ENCODE assay signal across 9 mouse cellular contexts in genomic region chr3:92998691-92999090, GRCm38 (mm10). TPM values are rescaled to one million over a fixed set of nuclear protein-coding genes. Genes with fewer than 3 reads are reported as not detected.
DNase-seq lines count a peak whose midpoint lies in the region; ATAC-seq and TF ChIP-seq lines count a peak whose summit lies in the region.
"Had no signal": no experiment of that assay in that cellular context is flagged by ENCODE, and none has a peak within 500 bp of the region (broad histone marks: within the 10 kb centered on the region; RNA-seq: fewer than 3 reads in every experiment).

No protein-coding gene starts in this region.

- no peaks in the 10 kb centered on the region for H3K4me1 ChIP-seq in midbrain, embryonic 13.5 days (replicated peaks)
- no peaks in the 10 kb centered on the region for H3K4me1 ChIP-seq in stomach, embryonic 16.5 days (ENCODE audit: control insufficient read depth, insufficient read depth, low read length)
- H3K4me1 ChIP-seq: liver, embryonic 13.5 days had no signal

- intact Hi-C loops in gastrocnemius, adult 2 months (cut with DNase I): no loop called here
- intact Hi-C loops in left cerebral cortex, postnatal 36 days (cut with DNase I): loop anchor here (5.0 to 10.0 kb wide), 3 partner anchors 91 to 846 kb away; partner anchors contain the start of gene Lce1g

- no peaks in the 10 kb centered on the region for H3K9me3 ChIP-seq in midbrain, embryonic 13.5 days
- no peaks in the 10 kb centered on the region for H3K9me3 ChIP-seq in stomach, embryonic 16.5 days (replicated peaks; ENCODE audit: control insufficient read depth, low read length)
- H3K9me3 ChIP-seq: liver, embryonic 13.5 days had no signal

- no peak overlapping the region for H3K4me2 ChIP-seq in midbrain, embryonic 13.5 days (replicated peaks)
- H3K4me2 ChIP-seq in stomach, embryonic 16.5 days (ENCODE audit: low read depth, low read length): no peak overlapping the region
- H3K4me2 ChIP-seq: liver, embryonic 13.5 days had no signal

- no peaks in the 10 kb centered on the region for H3K36me3 ChIP-seq in midbrain, embryonic 13.5 days
- no peaks in the 10 kb centered on the region for H3K36me3 ChIP-seq in stomach, embryonic 16.5 days (ENCODE audit: control insufficient read depth, insufficient read depth, low read length)
- H3K36me3 ChIP-seq: liver, embryonic 13.5 days had no signal

- H3K27ac ChIP-seq in gastrocnemius, adult 2 months: no peak overlapping the region
- H3K27ac ChIP-seq in midbrain, embryonic 13.5 days: no peak overlapping the region
- H3K27ac ChIP-seq in stomach, embryonic 16.5 days (ENCODE audit: low read length): no peak overlapping the region
- H3K27ac ChIP-seq: liver, embryonic 13.5 days had no signal

- peak; percentile 93 for ATAC-seq in midbrain, embryonic 13.5 days
- peak; percentile 73; the same call in 1 of the 2 replicates for ATAC-seq in stomach, embryonic 16.5 days (ENCODE audit: insufficient read depth, low FRiP score)

- TF ChIP-seq CTCF in gastrocnemius, adult 2 months (IDR thresholded peaks at IDR 0.05): peak; percentile 69

- H3K4me3 ChIP-seq in gastrocnemius, adult 2 months: no peak overlapping the region
- H3K4me3 ChIP-seq in midbrain, embryonic 13.5 days (replicated peaks): no peak overlapping the region
- H3K4me3 ChIP-seq in stomach, embryonic 16.5 days (replicated peaks; ENCODE audit: low read length): no peak overlapping the region
- H3K4me3 ChIP-seq: liver, embryonic 13.5 days had no signal

- H3K27me3 ChIP-seq in midbrain, embryonic 13.5 days: no peaks in the 10 kb centered on the region
- no peaks in the 10 kb centered on the region for H3K27me3 ChIP-seq in stomach, embryonic 16.5 days (ENCODE audit: control insufficient read depth, insufficient read depth, low read length)
- H3K27me3 ChIP-seq: liver, embryonic 13.5 days had no signal

- peak; percentile 58 for DNase-seq in adrenal gland, adult 2 months
- peak; percentile 65 to 85 for DNase-seq in cerebellum, postnatal 25 days
- peak; percentile 69 for DNase-seq in gastrocnemius, adult 2 months
- DNase-seq in kidney, adult 11 months: peak; percentile 28
- DNase-seq in left cerebral cortex, postnatal 36 days (ENCODE audit: low spot score in 2 of 2): peak; percentile 60 to 72
- DNase-seq in spleen, postnatal 4 days (ENCODE audit: low spot score in 2 of 2): no peak
- DNase-seq: liver, embryonic 13.5 days had no signal

- 3% methylated on average over 7 of the region's 7 CpGs for WGBS in midbrain, embryonic 13.5 days
- WGBS in stomach, embryonic 16.5 days: 3% methylated on average over 7 of the region's 7 CpGs

- H3K9ac ChIP-seq in midbrain, embryonic 13.5 days (replicated peaks): no peak overlapping the region
- H3K9ac ChIP-seq in stomach, embryonic 16.5 days (ENCODE audit: low read length): no peak overlapping the region
- H3K9ac ChIP-seq: liver, embryonic 13.5 days had no signal

RNA-seq across cellular contexts. Expression of gene Lce3f, which starts 6.7 kb away (rescaled TPM):
- total RNA-seq in adrenal gland, adult 2 months (2021): not detected
- polyA plus RNA-seq in adrenal gland, adult 2 months (2012; rRNA removed): not detected in 2 replicates
- not detected for total RNA-seq in gastrocnemius, adult 2 months (2021)
- not detected for total RNA-seq in left cerebral cortex, postnatal 36 days (2021)
- polyA plus RNA-seq in midbrain, embryonic 13.5 days (2015; fragmentation: Nextera tagmentation; extraction: Ambion mirVana): not detected in 2 replicates
- polyA plus RNA-seq in stomach, embryonic 16.5 days (2015; fragmentation: Nextera tagmentation; extraction: Ambion mirVana): 25.6 and 36.2 TPM in 2 replicates
- polyA plus RNA-seq: liver, embryonic 13.5 days had no signal

RNA-seq across cellular contexts. Expression of gene Crct1, which starts 16.8 kb away (rescaled TPM):
- total RNA-seq in adrenal gland, adult 2 months (2021): not detected
- polyA plus RNA-seq in adrenal gland, adult 2 months (2012; rRNA removed): not detected in 2 replicates
- total RNA-seq in gastrocnemius, adult 2 months (2021): not detected
- not detected for total RNA-seq in left cerebral cortex, postnatal 36 days (2021)
- 0.30 and 0.31 TPM in 2 replicates for polyA plus RNA-seq in midbrain, embryonic 13.5 days (2015; fragmentation: Nextera tagmentation; extraction: Ambion mirVana)
- polyA plus RNA-seq in stomach, embryonic 16.5 days (2015; fragmentation: Nextera tagmentation; extraction: Ambion mirVana): 83.5 and 173 TPM in 2 replicates
- polyA plus RNA-seq: liver, embryonic 13.5 days had no signal

RNA-seq across cellular contexts. Expression of gene Lce1m, which starts 20.2 kb away (rescaled TPM):
- not detected for total RNA-seq in adrenal gland, adult 2 months (2021)
- polyA plus RNA-seq in adrenal gland, adult 2 months (2012; rRNA removed): not detected in 2 replicates
- total RNA-seq in gastrocnemius, adult 2 months (2021): not detected
- total RNA-seq in left cerebral cortex, postnatal 36 days (2021): not detected
- not detected in 2 replicates for polyA plus RNA-seq in midbrain, embryonic 13.5 days (2015; fragmentation: Nextera tagmentation; extraction: Ambion mirVana)
- 0.15 TPM in 1 of 2 replicates, not detected in the other for polyA plus RNA-seq in stomach, embryonic 16.5 days (2015; fragmentation: Nextera tagmentation; extraction: Ambion mirVana)
- polyA plus RNA-seq: liver, embryonic 13.5 days had no signal

RNA-seq across cellular contexts. Expression of gene Lce3e, which starts 31.8 kb away (rescaled TPM):
- total RNA-seq in adrenal gland, adult 2 months (2021): not detected
- not detected in 2 replicates for polyA plus RNA-seq in adrenal gland, adult 2 months (2012; rRNA removed)
- total RNA-seq in gastrocnemius, adult 2 months (2021): not detected
- not detected for total RNA-seq in left cerebral cortex, postnatal 36 days (2021)
- polyA plus RNA-seq in midbrain, embryonic 13.5 days (2015; fragmentation: Nextera tagmentation; extraction: Ambion mirVana): not detected in 2 replicates
- polyA plus RNA-seq in stomach, embryonic 16.5 days (2015; fragmentation: Nextera tagmentation; extraction: Ambion mirVana): 5.9 TPM in 2 replicates
- polyA plus RNA-seq: liver, embryonic 13.5 days had no signal

RNA-seq across cellular contexts. Expression of gene Lce3d, which starts 41.5 kb away (rescaled TPM):
- not detected for total RNA-seq in adrenal gland, adult 2 months (2021)
- polyA plus RNA-seq in adrenal gland, adult 2 months (2012; rRNA removed): not detected in 2 replicates
- total RNA-seq in gastrocnemius, adult 2 months (2021): not detected
- not detected for total RNA-seq in left cerebral cortex, postnatal 36 days (2021)
- polyA plus RNA-seq in midbrain, embryonic 13.5 days (2015; fragmentation: Nextera tagmentation; extraction: Ambion mirVana): not detected in 2 replicates
- not detected in 2 replicates for polyA plus RNA-seq in stomach, embryonic 16.5 days (2015; fragmentation: Nextera tagmentation; extraction: Ambion mirVana)
- polyA plus RNA-seq: liver, embryonic 13.5 days had no signal

Comparison
In these comparisons a context has a peak if more than half of its experiments do, and no peak if none do; other contexts are left out.
1. DNase-seq: peak in adrenal gland, adult 2 months (single experiment), cerebellum, postnatal 25 days (2 of 2), gastrocnemius, adult 2 months (single experiment), kidney, adult 11 months (single experiment) and left cerebral cortex, postnatal 36 days (2 of 2); none in spleen, postnatal 4 days (0 of 2).